Mouse (Mus musculus): ENCODE measurements at regions not wholly inside any gene's neighbourhood (a gene's known extent, or its start where the extent isn't known, plus 50 kb on each side); places are given as distances from the start of the nearest gene placed in this dataset.

GRCm38 (mm10) chr7:66593619-66594018, 95.8 kb downstream of the Asb7 start:
- Histone ChIP-seq H3K9me3 (0 out of 2 replicates have a peak, but pooled peaks cover 9% of the 10 kb centered on the region), H3K4me2 (no peak overlapping the region), H3K27ac (replicated peaks) (no peak overlapping the region), H3K4me1 (no peaks in the 10 kb centered on the region), H3K27me3 (replicated peaks) (no peaks in the 10 kb centered on the region), H3K4me3 (no peak overlapping the region), H3K9ac (no peak overlapping the region), H3K36me3 (no peaks in the 10 kb centered on the region)
- no peak for ATAC-seq (ENCODE audit: extremely low read depth, insufficient number of reproducible peaks, low FRiP score, low TSS enrichment)
- WGBS: 61% methylated on average over 3 of the region's 3 CpGs

DNA sequence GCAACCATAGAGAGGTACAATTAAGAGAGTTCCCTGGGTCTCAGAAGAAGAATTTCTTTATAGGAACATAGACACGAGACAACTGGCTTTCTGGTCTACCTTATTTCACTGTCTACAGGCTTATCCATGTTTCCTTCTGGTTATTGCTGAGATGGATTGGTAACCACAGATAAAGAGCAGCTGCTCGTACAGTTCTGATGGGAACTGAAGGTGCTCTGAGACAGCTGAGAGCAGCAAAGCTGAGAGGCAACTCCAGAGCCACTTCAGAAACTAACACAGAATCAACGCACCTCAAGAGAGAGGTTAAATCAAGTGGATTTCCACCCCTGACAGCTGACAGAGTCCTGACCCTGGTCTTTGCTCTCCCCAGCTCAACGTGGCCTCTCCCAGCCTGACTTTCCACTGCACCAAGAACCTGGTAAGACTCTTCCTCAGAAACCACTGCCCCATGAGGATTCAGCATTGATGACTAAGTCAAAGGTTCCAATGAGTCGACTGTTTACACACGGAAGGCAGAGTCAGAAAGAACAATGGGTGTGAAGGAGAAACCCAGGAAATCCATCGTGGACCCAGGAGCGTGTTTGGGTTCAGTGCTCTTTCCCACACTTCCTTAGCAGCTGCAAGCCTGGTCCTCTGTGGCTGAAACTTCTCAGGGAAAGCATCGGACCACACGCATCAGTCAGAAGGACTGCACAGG, 97.7 kb downstream of the Asb7 start:
- H3K4me1 ChIP-seq: no peaks in the 10 kb centered on the region
- H3K27me3 ChIP-seq (replicated peaks): no peaks in the 10 kb centered on the region
- no peak overlapping the region for H3K4me3 ChIP-seq
- WGBS: 61% methylated on average over 10 of the region's 10 CpGs
- H3K9ac ChIP-seq: no peak overlapping the region
- no peaks in the 10 kb centered on the region for H3K36me3 ChIP-seq
- no peak for ATAC-seq (ENCODE audit: extremely low read depth, insufficient number of reproducible peaks, low FRiP score, low TSS enrichment)
- H3K27ac ChIP-seq (replicated peaks): no peak overlapping the region
- 0 out of 2 replicates have a peak, but pooled peaks cover 9% of the 10 kb centered on the region for H3K9me3 ChIP-seq
- no peak overlapping the region for H3K4me2 ChIP-seq

DNA sequence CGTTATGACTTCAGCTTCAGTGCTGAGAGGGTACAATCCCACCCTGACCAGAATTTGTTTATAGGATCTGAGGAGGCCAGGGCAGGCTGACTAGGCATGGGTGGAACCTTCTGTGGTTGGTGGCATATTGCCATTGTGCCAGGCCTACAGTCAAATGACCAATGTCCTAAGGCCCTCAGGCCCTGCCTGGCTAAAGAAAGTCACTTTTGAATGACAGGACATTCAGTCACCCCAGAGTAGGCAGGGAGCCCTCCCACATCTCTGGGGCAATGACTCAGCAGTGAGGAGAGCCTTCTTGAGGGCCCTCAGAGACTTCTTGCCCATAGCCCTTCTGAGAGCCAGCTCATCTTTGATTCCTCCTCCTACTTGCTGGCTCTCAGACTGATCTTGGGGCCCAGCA, 102.9 kb downstream of the Asb7 start:
- 73% methylated on average over 1 of the region's 1 CpGs for WGBS
- H3K9me3 ChIP-seq: 0 out of 2 replicates have a peak, but pooled peaks cover 9% of the 10 kb centered on the region
- H3K36me3 ChIP-seq: no peaks in the 10 kb centered on the region
- H3K27me3 ChIP-seq (replicated peaks): no peaks in the 10 kb centered on the region
- H3K4me2 ChIP-seq: no peak overlapping the region
- H3K9ac ChIP-seq: no peak overlapping the region
- no peak overlapping the region for H3K27ac ChIP-seq (replicated peaks)
- no peak for ATAC-seq (ENCODE audit: extremely low read depth, insufficient number of reproducible peaks, low FRiP score, low TSS enrichment)
- no peaks in the 10 kb centered on the region for H3K4me1 ChIP-seq
- H3K4me3 ChIP-seq: no peak overlapping the region

GRCm38 (mm10) chr7:66580687-66581151, 108.7 kb downstream of the Asb7 start:
- Histone ChIP-seq H3K4me1 (peaks cover 17% of the 10 kb centered on the region), H3K4me3 (no peak overlapping the region), H3K9ac (no peak overlapping the region), H3K27me3 (replicated peaks) (no peaks in the 10 kb centered on the region), H3K36me3 (no peaks in the 10 kb centered on the region), H3K27ac (replicated peaks) (no peak overlapping the region), H3K4me2 (no peak overlapping the region), H3K9me3 (no peaks in the 10 kb centered on the region)
- ATAC-seq (ENCODE audit: extremely low read depth, insufficient number of reproducible peaks, low FRiP score, low TSS enrichment): no peak
- WGBS: 24% methylated on average over 2 of the region's 2 CpGs

- Histone ChIP-seq H3K27ac (replicated peaks) (no peak overlapping the region), H3K4me3 (no peak overlapping the region), H3K4me1 (peaks cover 15% of the 10 kb centered on the region), H3K36me3 (no peaks in the 10 kb centered on the region), H3K4me2 (no peak overlapping the region), H3K9me3 (no peaks in the 10 kb centered on the region), H3K27me3 (replicated peaks) (no peaks in the 10 kb centered on the region), H3K9ac (no peak overlapping the region)
- no peak for ATAC-seq (ENCODE audit: extremely low read depth, insufficient number of reproducible peaks, low FRiP score, low TSS enrichment)
- WGBS: 72% methylated on average over 7 of the region's 7 CpGs
Measured at GRCm38 (mm10) chr7:66576261-66576660, 113.1 kb downstream of the Asb7 start.

GRCm38 (mm10) chr7:66571451-66571850, 117.9 kb downstream of the Asb7 start:
- no peak overlapping the region for H3K27ac ChIP-seq (replicated peaks)
- no peaks in the 10 kb centered on the region for H3K27me3 ChIP-seq (replicated peaks)
- H3K4me2 ChIP-seq: no peak overlapping the region
- WGBS: 37% methylated on average over 5 of the region's 5 CpGs
- H3K9ac ChIP-seq: no peak overlapping the region
- H3K4me1 ChIP-seq: no peaks in the 10 kb centered on the region
- ATAC-seq (ENCODE audit: extremely low read depth, insufficient number of reproducible peaks, low FRiP score, low TSS enrichment): no peak
- H3K9me3 ChIP-seq: no peaks in the 10 kb centered on the region
- H3K36me3 ChIP-seq: no peaks in the 10 kb centered on the region
- H3K4me3 ChIP-seq: no peak overlapping the region

GRCm38 (mm10) chr7:66547694-66548093, 120.4 kb upstream of the Aldh1a3 start:
- H3K4me3 ChIP-seq: no peak overlapping the region
- no peaks in the 10 kb centered on the region for H3K36me3 ChIP-seq
- H3K27me3 ChIP-seq (replicated peaks): no peaks in the 10 kb centered on the region
- no peaks in the 10 kb centered on the region for H3K9me3 ChIP-seq
- no peak overlapping the region for H3K9ac ChIP-seq
- no peaks in the 10 kb centered on the region for H3K4me1 ChIP-seq
- H3K4me2 ChIP-seq: no peak overlapping the region
- H3K27ac ChIP-seq (replicated peaks): no peak overlapping the region
- WGBS: 80% methylated on average over 11 of the region's 11 CpGs
- no peak for ATAC-seq (ENCODE audit: extremely low read depth, insufficient number of reproducible peaks, low FRiP score, low TSS enrichment)

GRCm38 (mm10) chr7:66545184-66545583, 117.9 kb upstream of the Aldh1a3 start:
- H3K4me3 ChIP-seq: no peak overlapping the region
- H3K9ac ChIP-seq: no peak overlapping the region
- no peak overlapping the region for H3K27ac ChIP-seq (replicated peaks)
- H3K9me3 ChIP-seq: no peaks in the 10 kb centered on the region
- 72% methylated on average over 9 of the region's 9 CpGs for WGBS
- H3K4me1 ChIP-seq: no peaks in the 10 kb centered on the region
- no peak for ATAC-seq (ENCODE audit: extremely low read depth, insufficient number of reproducible peaks, low FRiP score, low TSS enrichment)
- no peak overlapping the region for H3K4me2 ChIP-seq
- no peaks in the 10 kb centered on the region for H3K27me3 ChIP-seq (replicated peaks)
- no peaks in the 10 kb centered on the region for H3K36me3 ChIP-seq

DNA sequence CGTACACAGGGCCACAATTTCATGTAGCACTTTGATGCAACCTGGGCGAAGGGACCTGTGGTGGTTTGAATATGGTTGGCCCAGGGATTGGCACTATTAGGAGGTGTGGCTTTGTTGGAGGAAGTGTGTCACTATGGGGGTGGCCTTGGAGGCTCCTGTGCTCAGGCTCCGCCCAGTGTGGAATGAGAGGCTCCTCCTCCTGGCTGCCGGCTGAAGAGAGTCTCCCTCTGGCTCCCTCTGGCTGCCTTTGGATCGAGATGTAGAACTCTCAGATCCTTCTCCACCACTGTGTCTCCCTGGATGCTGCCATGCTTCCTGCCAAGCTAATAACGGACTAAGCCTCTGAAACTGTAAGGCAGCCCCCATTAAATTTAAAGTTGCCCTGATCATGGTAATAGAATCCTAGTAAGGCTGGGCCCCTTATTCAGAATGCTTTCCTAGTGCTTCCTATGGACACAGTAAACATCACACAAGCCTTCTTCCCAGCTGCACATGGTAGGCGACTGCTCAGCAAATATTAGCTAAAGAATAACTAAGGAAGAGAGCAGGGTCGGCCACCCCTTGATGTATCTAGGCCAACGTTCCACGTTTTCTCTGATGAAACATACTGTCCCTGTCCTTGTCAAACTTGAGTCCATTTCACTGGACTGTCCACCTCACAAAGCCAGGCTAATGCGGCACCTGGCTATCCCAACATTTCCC, 117.2 kb upstream of the Aldh1a3 start:
- Histone ChIP-seq H3K9ac (no peak overlapping the region), H3K27ac (replicated peaks) (no peak overlapping the region), H3K9me3 (no peaks in the 10 kb centered on the region), H3K36me3 (no peaks in the 10 kb centered on the region), H3K4me3 (no peak overlapping the region), H3K27me3 (replicated peaks) (no peaks in the 10 kb centered on the region), H3K4me2 (no peak overlapping the region), H3K4me1 (no peaks in the 10 kb centered on the region)
- WGBS: 79% methylated on average over 11 of the region's 11 CpGs
- no peak for ATAC-seq (ENCODE audit: extremely low read depth, insufficient number of reproducible peaks, low FRiP score, low TSS enrichment)

- Histone ChIP-seq H3K9me3 (no peaks in the 10 kb centered on the region), H3K4me1 (peaks cover 10% of the 10 kb centered on the region), H3K4me2 (no peak overlapping the region), H3K9ac (no peak overlapping the region), H3K27me3 (replicated peaks) (no peaks in the 10 kb centered on the region), H3K4me3 (no peak overlapping the region), H3K36me3 (no peaks in the 10 kb centered on the region), H3K27ac (replicated peaks) (no peak overlapping the region)
- WGBS: 74% methylated on average over 6 of the region's 6 CpGs
- ATAC-seq (ENCODE audit: extremely low read depth, insufficient number of reproducible peaks, low FRiP score, low TSS enrichment): no peak
Measured at GRCm38 (mm10) chr7:66532596-66532995, 105.3 kb upstream of the Aldh1a3 start.

- Histone ChIP-seq H3K9me3 (no peaks in the 10 kb centered on the region), H3K4me2 (no peak overlapping the region), H3K9ac (no peak overlapping the region), H3K36me3 (no peaks in the 10 kb centered on the region), H3K4me1 (peaks cover 10% of the 10 kb centered on the region), H3K27ac (replicated peaks) (no peak overlapping the region), H3K4me3 (no peak overlapping the region), H3K27me3 (replicated peaks) (no peaks in the 10 kb centered on the region)
- 66% methylated on average over 8 of the region's 8 CpGs for WGBS
- ATAC-seq (ENCODE audit: extremely low read depth, insufficient number of reproducible peaks, low FRiP score, low TSS enrichment): no peak
Measured at GRCm38 (mm10) chr7:66532048-66532447, 104.7 kb upstream of the Aldh1a3 start.

DNA sequence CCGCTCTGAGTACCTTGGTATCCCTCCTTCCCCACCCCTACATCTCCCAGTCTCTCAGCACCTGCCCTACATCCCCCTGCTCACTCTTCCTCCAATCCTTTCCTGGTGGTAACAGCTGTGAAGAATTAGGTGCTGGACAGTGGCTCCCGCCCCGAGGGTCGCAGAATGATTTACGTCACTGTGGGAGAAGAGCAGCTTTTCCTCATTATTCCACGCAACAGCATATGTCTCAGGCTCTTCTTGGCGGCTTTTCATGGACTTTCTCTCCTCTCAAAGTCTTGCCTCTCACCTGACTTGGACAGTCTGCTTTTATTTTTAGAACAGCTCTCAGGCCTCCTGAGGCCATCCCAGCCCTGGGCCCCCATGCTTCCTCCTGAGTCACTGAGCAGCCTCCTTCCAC, 103.8 kb upstream of the Aldh1a3 start:
- 53% methylated on average over 7 of the region's 7 CpGs for whole genome bisulfite sequencing
- H3K9ac ChIP-seq: no peak overlapping the region
- no peak for ATAC-seq (ENCODE audit: extremely low read depth, insufficient number of reproducible peaks, low FRiP score, low TSS enrichment)
- no peaks in the 10 kb centered on the region for H3K36me3 ChIP-seq
- H3K27ac ChIP-seq (replicated peaks): no peak overlapping the region
- no peaks in the 10 kb centered on the region for H3K9me3 ChIP-seq
- no peak overlapping the region for H3K4me2 ChIP-seq
- no peak overlapping the region for H3K4me3 ChIP-seq
- H3K27me3 ChIP-seq (replicated peaks): no peaks in the 10 kb centered on the region
- peaks cover 10% of the 10 kb centered on the region for H3K4me1 ChIP-seq
